Mouse (Mus musculus): ENCODE measurements around the gene Pwwp2b. TPM values are rescaled to one million over a fixed set of nuclear protein-coding genes. Genes with fewer than 3 reads are reported as not detected.

Pwwp2b gene
- polyA plus RNA-seq, 2 experiments: 9.5 to 14.1 TPM

DNA sequence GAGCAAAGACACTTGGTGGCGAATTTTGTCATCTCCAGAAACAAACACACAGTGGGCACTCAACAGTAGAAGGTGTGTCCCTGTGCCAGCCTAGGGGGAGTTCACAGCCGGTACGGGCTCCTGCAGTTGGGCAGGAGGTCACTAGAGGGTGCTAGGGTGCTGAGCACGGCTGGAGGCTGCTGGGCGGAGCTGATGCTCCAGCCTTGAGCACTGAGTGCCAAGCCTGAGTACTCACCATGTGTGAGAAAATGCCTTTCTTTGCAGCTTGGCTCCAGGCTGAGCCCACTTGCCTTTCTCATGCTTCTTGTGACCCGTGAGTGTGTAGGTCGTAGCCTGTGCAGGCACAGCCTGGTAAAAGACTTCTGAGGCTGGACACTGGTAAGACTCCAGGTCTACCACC is 14.6 kb upstream of the Pwwp2b start:
- no peak overlapping the region for H3K27ac ChIP-seq (replicated peaks; ENCODE audit: low read depth, low read length)

DNA sequence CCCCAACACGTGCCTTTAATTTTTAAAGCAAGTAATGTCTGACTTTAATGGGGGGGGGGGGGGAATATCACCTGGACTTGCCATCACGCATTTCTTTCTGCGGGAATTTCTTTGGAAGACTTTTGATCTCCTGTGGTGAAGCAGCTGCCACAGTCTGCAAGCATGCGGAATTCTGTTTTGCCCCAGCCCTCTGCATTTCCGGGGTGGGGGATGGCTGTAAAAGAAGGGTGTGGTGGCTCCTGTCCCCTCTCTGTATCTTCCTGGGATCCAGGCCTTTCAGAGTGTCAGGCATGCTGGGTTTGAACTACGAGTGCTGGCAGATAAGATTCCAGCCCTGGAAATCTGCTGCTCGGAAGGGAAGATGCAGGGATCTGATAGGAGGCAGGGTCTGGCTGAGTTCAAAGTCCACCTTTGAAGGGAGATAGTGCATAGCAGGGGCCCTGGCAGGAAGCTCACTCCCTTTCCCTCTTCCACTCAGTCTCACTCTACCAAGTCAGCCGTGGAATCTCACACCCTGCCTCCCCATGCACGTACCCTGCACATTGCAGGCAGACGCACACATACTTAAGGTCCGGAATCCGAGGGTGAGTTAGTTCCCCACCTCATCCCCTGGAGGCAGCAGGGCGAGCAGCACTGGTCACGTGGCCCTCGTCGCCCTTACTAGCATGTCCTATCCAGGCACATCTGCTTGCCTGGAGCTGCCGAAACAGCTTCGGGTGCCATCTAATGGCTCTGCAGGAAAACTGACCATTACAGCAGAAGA is 13.7 kb upstream of the Pwwp2b start:
- no peak for DNase-seq (ENCODE audit: low spot score)
- 0 out of 2 replicates have a peak, but pooled peaks have one; percentile 35 for ATAC-seq (ENCODE audit: low FRiP score, low read depth)
- WGBS: 8% methylated on average over 18 of the region's 18 CpGs
- H3K9ac ChIP-seq (ENCODE audit: low read depth, low read length, severe bottlenecking): no peak overlapping the region
- H3K4me2 ChIP-seq (replicated peaks; ENCODE audit: low read depth, low read length, severe bottlenecking): no peak overlapping the region; the same call in 1 of the 2 replicates
- H3K4me3 ChIP-seq (replicated peaks; ENCODE audit: low read length): no peak overlapping the region
- no peaks in the 10 kb centered on the region for H3K27me3 ChIP-seq (ENCODE audit: control insufficient read depth, insufficient read depth, low read length)
- no peaks in the 10 kb centered on the region for H3K36me3 ChIP-seq (ENCODE audit: control insufficient read depth, insufficient read depth, low read length)
- H3K4me1 ChIP-seq (ENCODE audit: control insufficient read depth, insufficient read depth, low read length): peaks cover 15% of the 10 kb centered on the region
- no peak overlapping the region for H3K27ac ChIP-seq (replicated peaks; ENCODE audit: low read depth, low read length)
- H3K9me3 ChIP-seq (ENCODE audit: control insufficient read depth, low read length): no peaks in the 10 kb centered on the region
- no peak for TF ChIP-seq POLR2A (IDR thresholded peaks at IDR 0.05; ENCODE audit: borderline replicate concordance, extremely low read depth, insufficient read depth, insufficient read length)

More for the DNA sequence above, 14.6 kb upstream of the Pwwp2b start:
- H3K4me2 ChIP-seq (replicated peaks; ENCODE audit: low read depth, low read length, severe bottlenecking): no peak overlapping the region
- ATAC-seq (ENCODE audit: low FRiP score, low read depth) (peak; percentile 84), DNase-seq (ENCODE audit: low spot score) (peak; percentile 87)
- H3K4me3 ChIP-seq (replicated peaks; ENCODE audit: low read length): no peak overlapping the region
- TF ChIP-seq POLR2A (IDR thresholded peaks at IDR 0.05; ENCODE audit: borderline replicate concordance, extremely low read depth, insufficient read depth, insufficient read length): no peak
- H3K9ac ChIP-seq (ENCODE audit: low read depth, low read length, severe bottlenecking): no peak overlapping the region
- WGBS: 0% methylated on average over 7 of the region's 7 CpGs
- peaks cover 15% of the 10 kb centered on the region for H3K4me1 ChIP-seq (ENCODE audit: control insufficient read depth, insufficient read depth, low read length)
- no peaks in the 10 kb centered on the region for H3K36me3 ChIP-seq (ENCODE audit: control insufficient read depth, insufficient read depth, low read length)
- no peaks in the 10 kb centered on the region for H3K9me3 ChIP-seq (ENCODE audit: control insufficient read depth, low read length)
- H3K27me3 ChIP-seq (ENCODE audit: control insufficient read depth, insufficient read depth, low read length): no peaks in the 10 kb centered on the region

DNA sequence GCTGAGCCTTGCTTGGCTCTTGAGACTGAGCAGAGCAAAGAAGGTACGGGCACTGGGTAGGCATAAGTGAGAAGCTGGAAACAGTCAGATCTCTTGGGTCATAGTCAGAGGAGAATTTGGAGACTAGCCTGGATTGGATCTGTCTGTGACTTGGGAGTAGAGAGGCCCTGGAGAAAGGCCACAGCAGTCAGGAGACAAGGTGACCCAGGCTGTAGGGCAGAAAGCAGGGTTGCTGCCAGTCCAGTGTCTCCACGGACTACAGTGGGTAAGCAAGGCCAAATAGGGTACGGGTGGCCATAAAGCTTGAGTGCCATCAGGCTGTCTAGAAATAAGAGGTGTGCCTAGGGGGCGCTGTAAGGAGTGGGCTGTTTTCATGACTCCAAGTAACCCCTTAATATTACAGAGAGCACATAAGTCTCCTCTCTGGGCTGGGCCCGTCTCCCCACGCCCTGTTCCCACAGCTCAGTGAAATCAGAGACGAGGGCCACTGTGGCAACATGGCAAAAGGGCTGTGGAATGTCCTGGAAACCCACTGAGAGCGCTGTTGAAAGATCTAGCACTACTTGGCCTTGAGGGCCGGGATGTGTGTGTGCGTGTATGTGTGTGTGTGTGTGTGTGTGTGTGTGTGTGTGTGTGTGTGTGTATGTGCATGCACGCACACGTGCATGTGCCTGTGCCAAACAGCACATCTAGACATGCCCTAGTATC is 12.5 kb upstream of the Pwwp2b start:
- no peaks in the 10 kb centered on the region for H3K9me3 ChIP-seq (ENCODE audit: control insufficient read depth, low read length)
- no peak for ATAC-seq (ENCODE audit: low FRiP score, low read depth)
- WGBS: 73% methylated on average over 12 of the region's 12 CpGs
- H3K27ac ChIP-seq (replicated peaks; ENCODE audit: low read depth, low read length): no peak overlapping the region
- H3K4me1 ChIP-seq (ENCODE audit: control insufficient read depth, insufficient read depth, low read length): peaks cover 15% of the 10 kb centered on the region
- no peak overlapping the region for H3K4me2 ChIP-seq (replicated peaks; ENCODE audit: low read depth, low read length, severe bottlenecking)
- no peak for DNase-seq (ENCODE audit: low spot score)
- no peak for TF ChIP-seq POLR2A (IDR thresholded peaks at IDR 0.05; ENCODE audit: borderline replicate concordance, extremely low read depth, insufficient read depth, insufficient read length)
- no peaks in the 10 kb centered on the region for H3K36me3 ChIP-seq (ENCODE audit: control insufficient read depth, insufficient read depth, low read length)
- H3K27me3 ChIP-seq (ENCODE audit: control insufficient read depth, insufficient read depth, low read length): no peaks in the 10 kb centered on the region
- no peak overlapping the region for H3K9ac ChIP-seq (ENCODE audit: low read depth, low read length, severe bottlenecking)
- H3K4me3 ChIP-seq (replicated peaks; ENCODE audit: low read length): no peak overlapping the region

DNA sequence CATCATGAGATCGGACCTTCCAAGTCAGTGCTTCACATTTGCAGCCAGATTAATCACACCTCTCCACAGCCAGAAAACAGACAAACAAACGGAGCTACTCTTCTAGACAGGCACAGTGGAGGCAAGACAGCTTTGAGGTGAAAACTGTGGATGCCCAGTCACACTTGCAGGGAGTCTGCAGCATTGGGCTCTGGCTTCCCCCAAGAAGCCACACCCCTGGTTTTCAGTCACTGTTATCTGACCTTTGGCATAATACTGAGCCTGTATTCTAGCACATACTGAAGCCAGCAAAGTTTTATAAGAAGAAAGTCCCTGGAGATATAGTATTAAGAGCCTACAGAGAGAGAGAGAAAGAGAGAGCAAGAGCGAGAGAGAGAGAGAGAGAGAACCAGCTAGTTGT is 8.8 kb upstream of the Pwwp2b start:
- Histone ChIP-seq H3K27me3 (ENCODE audit: control insufficient read depth, insufficient read depth, low read length) (no peaks in the 10 kb centered on the region), H3K4me1 (ENCODE audit: control insufficient read depth, insufficient read depth, low read length) (peaks cover 7% of the 10 kb centered on the region), H3K4me3 (replicated peaks; ENCODE audit: low read length) (no peak overlapping the region), H3K4me2 (replicated peaks; ENCODE audit: low read depth, low read length, severe bottlenecking) (no peak overlapping the region), H3K36me3 (ENCODE audit: control insufficient read depth, insufficient read depth, low read length) (no peaks in the 10 kb centered on the region), H3K9me3 (ENCODE audit: control insufficient read depth, low read length) (no peaks in the 10 kb centered on the region), H3K9ac (ENCODE audit: low read depth, low read length, severe bottlenecking) (no peak overlapping the region), H3K27ac (replicated peaks; ENCODE audit: low read depth, low read length) (no peak overlapping the region)
- WGBS: 79% methylated on average over 3 of the region's 3 CpGs
- no peak for ATAC-seq (ENCODE audit: low FRiP score, low read depth)
- no peak for TF ChIP-seq POLR2A (IDR thresholded peaks at IDR 0.05; ENCODE audit: borderline replicate concordance, extremely low read depth, insufficient read depth, insufficient read length)
- DNase-seq (ENCODE audit: low spot score): no peak

DNA sequence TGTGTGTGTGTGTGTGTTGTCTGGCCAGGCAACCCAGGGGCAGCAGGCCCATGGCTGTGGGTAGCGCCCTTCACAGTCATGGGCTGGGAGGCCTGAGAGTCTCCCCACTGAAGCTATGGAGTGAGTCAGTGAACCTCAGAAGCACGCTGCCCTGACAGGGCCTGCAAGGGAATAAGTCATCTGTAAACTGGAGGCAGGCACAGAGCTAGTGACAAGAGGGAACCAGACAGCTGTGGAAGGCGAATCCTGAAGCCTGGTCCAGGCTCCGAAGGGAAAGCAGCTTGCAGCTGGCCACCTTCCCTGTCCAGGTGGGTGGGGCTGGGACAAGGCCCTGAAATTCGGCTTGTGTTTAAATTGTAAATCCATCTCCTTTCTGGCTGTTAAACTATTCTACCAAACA is 2.2 kb upstream of the Pwwp2b start:
- Histone ChIP-seq H3K4me1 (ENCODE audit: control insufficient read depth, insufficient read depth, low read length) (peaks cover 29% of the 10 kb centered on the region), H3K27me3 (ENCODE audit: control insufficient read depth, insufficient read depth, low read length) (no peaks in the 10 kb centered on the region), H3K27ac (replicated peaks; ENCODE audit: low read depth, low read length) (no peak overlapping the region), H3K4me3 (replicated peaks; ENCODE audit: low read length) (no peak overlapping the region), H3K36me3 (ENCODE audit: control insufficient read depth, insufficient read depth, low read length) (no peaks in the 10 kb centered on the region), H3K9me3 (ENCODE audit: control insufficient read depth, low read length) (no peaks in the 10 kb centered on the region), H3K9ac (ENCODE audit: low read depth, low read length, severe bottlenecking) (no peak overlapping the region), H3K4me2 (replicated peaks; ENCODE audit: low read depth, low read length, severe bottlenecking) (no peak overlapping the region)
- 65% methylated on average over 5 of the region's 5 CpGs for WGBS
- TF ChIP-seq POLR2A (IDR thresholded peaks at IDR 0.05; ENCODE audit: borderline replicate concordance, extremely low read depth, insufficient read depth, insufficient read length): no peak
- DNase-seq (ENCODE audit: low spot score): no peak
- ATAC-seq (ENCODE audit: low FRiP score, low read depth): no peak

All from limb, embryonic 14.5 days (tissue).